Mouse (Mus musculus): ENCODE measurements at regions not wholly inside any gene's neighbourhood (a gene's known extent, or its start where the extent isn't known, plus 50 kb on each side); places are given as distances from the start of the nearest gene placed in this dataset.

- no peak for DNase-seq (ENCODE audit: extremely low spot score in 1 of 2, low spot score in 1 of 2)
Observed at GRCm38 (mm10) chr14:76292211-76292610, 122.5 kb upstream of the Tsc22d1 start.

GRCm38 (mm10) chr14:76295411-76296169 is 119.2 kb upstream of the Tsc22d1 start:
- DNase-seq (ENCODE audit: extremely low spot score in 1 of 2, low spot score in 1 of 2) = no peak

GRCm38 (mm10) chr14:76297864-76298263 is 116.9 kb upstream of the Tsc22d1 start:
- DNase-seq (ENCODE audit: extremely low spot score in 1 of 2, low spot score in 1 of 2) = no peak

- DNase-seq (ENCODE audit: extremely low spot score in 1 of 2, low spot score in 1 of 2) = no peak
Observed at GRCm38 (mm10) chr14:76302322-76302991, 112.3 kb upstream of the Tsc22d1 start.

- no peak for DNase-seq (ENCODE audit: extremely low spot score in 1 of 2, low spot score in 1 of 2)
Observed at GRCm38 (mm10) chr14:76307603-76308002, 107.2 kb upstream of the Tsc22d1 start.

GRCm38 (mm10) chr14:76308188-76308812 is 106.5 kb upstream of the Tsc22d1 start:
- DNase-seq (ENCODE audit: extremely low spot score in 1 of 2, low spot score in 1 of 2) = peak in 1 of 2 experiments; percentile 31

- no peak for DNase-seq (ENCODE audit: extremely low spot score in 1 of 2, low spot score in 1 of 2)
Observed at GRCm38 (mm10) chr14:76309606-76310005, 105.2 kb upstream of the Tsc22d1 start.

- DNase-seq (ENCODE audit: extremely low spot score in 1 of 2, low spot score in 1 of 2) = peak; percentile 21 to 61
Observed at GRCm38 (mm10) chr14:76310278-76310677, 104.5 kb upstream of the Tsc22d1 start.

- no peak for DNase-seq (ENCODE audit: extremely low spot score in 1 of 2, low spot score in 1 of 2)
Observed at GRCm38 (mm10) chr14:76313424-76314190, 101.2 kb upstream of the Tsc22d1 start.

- DNase-seq (ENCODE audit: extremely low spot score in 1 of 2, low spot score in 1 of 2) = peak; percentile 17 to 21
Observed at GRCm38 (mm10) chr14:76318438-76318837, 96.3 kb upstream of the Tsc22d1 start.

GRCm38 (mm10) chr14:76324246-76324645 is 90.5 kb upstream of the Tsc22d1 start:
- no peak for DNase-seq (ENCODE audit: extremely low spot score in 1 of 2, low spot score in 1 of 2)

GRCm38 (mm10) chr14:76329983-76330382 is 84.8 kb upstream of the Tsc22d1 start:
- no peak for DNase-seq (ENCODE audit: extremely low spot score in 1 of 2, low spot score in 1 of 2)

- DNase-seq (ENCODE audit: extremely low spot score in 1 of 2, low spot score in 1 of 2) = no peak
Observed at GRCm38 (mm10) chr14:76331497-76332335, 83.0 kb upstream of the Tsc22d1 start.

- DNase-seq (ENCODE audit: extremely low spot score in 1 of 2, low spot score in 1 of 2) = no peak
Observed at GRCm38 (mm10) chr14:76332336-76332703, 82.4 kb upstream of the Tsc22d1 start.

- no peak for DNase-seq (ENCODE audit: extremely low spot score in 1 of 2, low spot score in 1 of 2)
Observed at GRCm38 (mm10) chr14:76340789-76341188, 74.0 kb upstream of the Tsc22d1 start.

- no peak for DNase-seq (ENCODE audit: extremely low spot score in 1 of 2, low spot score in 1 of 2)
Observed at GRCm38 (mm10) chr14:76341226-76341625, 73.5 kb upstream of the Tsc22d1 start.

GRCm38 (mm10) chr14:76351856-76352255 is 62.9 kb upstream of the Tsc22d1 start:
- no peak for DNase-seq (ENCODE audit: extremely low spot score in 1 of 2, low spot score in 1 of 2)

- DNase-seq (ENCODE audit: extremely low spot score in 1 of 2, low spot score in 1 of 2) = no peak
Observed at GRCm38 (mm10) chr14:76356161-76356560, 58.6 kb upstream of the Tsc22d1 start.

- no peak for DNase-seq (ENCODE audit: extremely low spot score in 1 of 2, low spot score in 1 of 2)
Observed at GRCm38 (mm10) chr14:76359837-76360410, 54.8 kb upstream of the Tsc22d1 start.

- no peak for DNase-seq (ENCODE audit: extremely low spot score in 1 of 2, low spot score in 1 of 2)
Observed at GRCm38 (mm10) chr14:76364034-76364433, 50.7 kb upstream of the Tsc22d1 start.

All from frontal cortex, adult 2 months (tissue).